Mouse (Mus musculus) C2C12 (cell line): ENCODE measurements around the gene Gm21987.

Experiments used
- CEBPB ChIP-seq: IDR thresholded peaks from one replicate; pipeline ENCODE4 v1.6.1; 2011; ENCODE audit warnings: low read depth, mild to moderate bottlenecking, control low read depth, moderate library complexity
- CTCF ChIP-seq: IDR thresholded peaks from one replicate; pipeline ENCODE4 v1.5.1; 2011; ENCODE audit not compliant: control insufficient read depth, insufficient read depth, insufficient read length
- MAX ChIP-seq: IDR thresholded peaks from one replicate; pipeline ENCODE4 v1.6.1; 2011; ENCODE audit warnings: mild to moderate bottlenecking, control low read depth
- USF1 ChIP-seq: IDR thresholded peaks from one replicate; pipeline ENCODE4 v1.6.1; 2011; ENCODE audit warnings: low read depth, mild to moderate bottlenecking, control low read depth, moderate library complexity

- TF ChIP-seq CEBPB (no peak), CTCF (no peak), USF1 (no peak), MAX (no peak)
Measured at GRCm38 (mm10) chr16:38362493-38363255, 15.8 kb downstream of the Gm21987 start.
